Mouse (Mus musculus): ENCODE measurements at regions not wholly inside any gene's neighbourhood (a gene's known extent, or its start where the extent isn't known, plus 50 kb on each side); places are given as distances from the start of the nearest gene placed in this dataset.

DNA sequence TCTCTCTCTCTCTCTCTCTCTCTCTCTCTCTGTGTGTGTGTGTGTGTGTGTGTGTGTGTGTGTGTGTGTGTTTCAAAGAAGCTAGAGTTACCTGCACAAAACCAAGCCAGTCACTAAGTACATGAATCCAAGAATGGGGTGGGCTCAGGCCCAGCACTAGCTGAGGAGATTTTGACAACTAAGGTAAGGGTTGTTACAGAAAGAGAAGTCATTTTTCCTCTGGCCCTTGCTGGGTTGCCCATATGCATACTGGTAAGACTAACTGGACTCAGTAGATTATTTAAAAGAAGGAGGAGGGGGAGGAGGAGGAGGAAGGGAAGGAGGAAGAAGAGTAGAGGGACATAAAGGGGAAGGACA lies 62.4 kb upstream of the Sv2b start:
- TF ChIP-seq CTCF (IDR thresholded peaks at IDR 0.05; ENCODE audit: borderline replicate concordance, extremely low read depth, insufficient read depth, insufficient read length) (no peak), POLR2A (IDR thresholded peaks at IDR 0.05; ENCODE audit: borderline replicate concordance, extremely low read depth, insufficient read depth, insufficient read length, poor library complexity, severe bottlenecking) (no peak)
